Comparison of ENCODE assay signal across 16 mouse cellular contexts in genomic region chr1:192063209-192063946, GRCm38 (mm10). TPM values are rescaled to one million over a fixed set of nuclear protein-coding genes. Genes with fewer than 3 reads are reported as not detected.
DNase-seq lines count a peak whose midpoint lies in the region; ATAC-seq and TF ChIP-seq lines count a peak whose summit lies in the region.
"Had no signal": no experiment of that assay in that cellular context is flagged by ENCODE, and none has a peak within 500 bp of the region (broad histone marks: within the 10 kb centered on the region; RNA-seq: fewer than 3 reads in every experiment).

No protein-coding gene starts in this region.

- no peaks in the 10 kb centered on the region for H3K36me3 ChIP-seq in hindbrain, postnatal 0 days (ENCODE audit: insufficient read depth, low read length)
- no peaks in the 10 kb centered on the region for H3K36me3 ChIP-seq in hindbrain, embryonic 11.5 days (ENCODE audit: control insufficient read depth, insufficient read depth, low read length)
- peaks cover 30% of the 10 kb centered on the region; the same call in 1 of the 2 replicates for H3K36me3 ChIP-seq in lung, postnatal 0 days (ENCODE audit: insufficient read depth, low read length)
- no peaks in the 10 kb centered on the region; a peak in 1 of 4 replicates for H3K36me3 ChIP-seq in MEL (ENCODE audit: control insufficient read depth in 1 of 2, insufficient read depth in 2 of 2, low read length in 2 of 2)

- H3K27ac ChIP-seq in hindbrain, postnatal 0 days = no peak overlapping the region
- H3K27ac ChIP-seq in hindbrain, embryonic 11.5 days (ENCODE audit: low read depth, low read length) = no peak overlapping the region
- H3K27ac ChIP-seq in lung, postnatal 0 days (ENCODE audit: low read length) = no peak overlapping the region
- H3K27ac ChIP-seq in MEL (ENCODE audit: control insufficient read depth, low read depth, low read length) = no peak overlapping the region
- H3K27ac ChIP-seq: embryonic facial prominence, embryonic 12.5 days; liver, embryonic 13.5 days had no signal

- no peak for DNase-seq in hindbrain, postnatal 0 days (ENCODE audit: low spot score)
- no peak for DNase-seq in hindbrain, embryonic 11.5 days (ENCODE audit: low spot score)
- no peak for DNase-seq in lung, postnatal 0 days (ENCODE audit: low spot score)
- no peak for DNase-seq in lung, postnatal 4 days
- DNase-seq in MEL (ENCODE audit: low read depth, low spot score) = no peak
- DNase-seq in naive thymus-derived CD4-positive, alpha-beta T cell, adult 2 months (ENCODE audit: low read depth) = peak; percentile 37
- DNase-seq in thymus, postnatal 14 days = no peak
- DNase-seq: cerebellum, adult 11 months; cerebellum, postnatal 25 days; heart, postnatal 4 days; kidney, postnatal 14 days; liver, embryonic 13.5 days; lung, postnatal 36 days; midbrain, embryonic 14.5 days; right cerebral cortex, postnatal 25 days had no signal

- TF ChIP-seq EP300 in lung, postnatal 0 days (IDR thresholded peaks at IDR 0.05) = no peak
- no peak for TF ChIP-seq EP300 in MEL (IDR thresholded peaks at IDR 0.05; ENCODE audit: low read depth in 1 of 2, low read length in 2 of 2)

- H3K79me2 ChIP-seq in MEL (ENCODE audit: control insufficient read depth, insufficient read depth, low read length, poor library complexity) = no peaks in the 10 kb centered on the region

- peak; percentile 14 for TF ChIP-seq CTCF in hindbrain, postnatal 0 days (IDR thresholded peaks at IDR 0.05; ENCODE audit: low read depth)
- TF ChIP-seq CTCF in lung, postnatal 0 days (IDR thresholded peaks at IDR 0.05) = peak; percentile 52
- TF ChIP-seq CTCF in MEL (IDR thresholded peaks at IDR 0.05 in 2 of 3, conservative IDR thresholded peaks at IDR 0.05 in 1 of 3; ENCODE audit: control insufficient read depth in 1 of 3, insufficient read depth in 1 of 3, low read depth in 2 of 3, low read length in 3 of 3, poor library complexity in 1 of 3, severe bottlenecking in 1 of 3) = peak in 1 of 3 experiments; percentile 31; a peak in 2 of 6 replicates

- peak; percentile 22; the same call in 1 of the 2 replicates for TF ChIP-seq RAD21 in MEL (IDR thresholded peaks at IDR 0.05; ENCODE audit: low read depth, low read length)

- no peaks in the 10 kb centered on the region for H3K9me3 ChIP-seq in hindbrain, postnatal 0 days (ENCODE audit: low read length)
- no peaks in the 10 kb centered on the region for H3K9me3 ChIP-seq in hindbrain, embryonic 11.5 days (ENCODE audit: control insufficient read depth, low read length)
- no peaks in the 10 kb centered on the region for H3K9me3 ChIP-seq in lung, postnatal 0 days (ENCODE audit: low read length)
- no peaks in the 10 kb centered on the region for H3K9me3 ChIP-seq in MEL (replicated peaks; ENCODE audit: insufficient read depth, low read length)

- no peaks in the 10 kb centered on the region for H3K4me1 ChIP-seq in hindbrain, postnatal 0 days (ENCODE audit: insufficient read depth, low read length)
- H3K4me1 ChIP-seq in hindbrain, embryonic 11.5 days (replicated peaks; ENCODE audit: control insufficient read depth, insufficient read depth, low read length) = no peaks in the 10 kb centered on the region
- no peaks in the 10 kb centered on the region for H3K4me1 ChIP-seq in lung, postnatal 0 days (ENCODE audit: insufficient read depth, low read depth, low read length)
- H3K4me1 ChIP-seq in MEL (ENCODE audit: control insufficient read depth in 1 of 2, insufficient read depth in 2 of 2, low read length in 2 of 2) = no peaks in the 10 kb centered on the region
- H3K4me1 ChIP-seq: embryonic facial prominence, embryonic 12.5 days had no signal

- no peak overlapping the region for H3K4me2 ChIP-seq in hindbrain, postnatal 0 days (ENCODE audit: low read depth, low read length)
- no peak overlapping the region for H3K4me2 ChIP-seq in hindbrain, embryonic 11.5 days (replicated peaks; ENCODE audit: low read depth, low read length)
- no peak overlapping the region for H3K4me2 ChIP-seq in lung, postnatal 0 days (replicated peaks; ENCODE audit: low read depth, low read length)
- H3K4me2 ChIP-seq: embryonic facial prominence, embryonic 12.5 days; liver, embryonic 13.5 days had no signal

- H3K9ac ChIP-seq in hindbrain, postnatal 0 days (replicated peaks; ENCODE audit: low read length) = no peak overlapping the region
- H3K9ac ChIP-seq in hindbrain, embryonic 11.5 days (ENCODE audit: low read depth, low read length) = no peak overlapping the region
- H3K9ac ChIP-seq in lung, postnatal 0 days (replicated peaks; ENCODE audit: low read depth) = no peak overlapping the region
- no peak overlapping the region for H3K9ac ChIP-seq in MEL (ENCODE audit: control insufficient read depth, low read depth, low read length, poor library complexity, severe bottlenecking)
- H3K9ac ChIP-seq: embryonic facial prominence, embryonic 12.5 days; liver, embryonic 13.5 days had no signal

- TF ChIP-seq POLR2A in MEL (IDR thresholded peaks at IDR 0.05; ENCODE audit: control insufficient read depth in 1 of 2, insufficient read depth in 1 of 2, low read depth in 1 of 2, low read length in 2 of 2, poor library complexity in 1 of 2) = no peak

- H3K27me3 ChIP-seq in hindbrain, postnatal 0 days (ENCODE audit: insufficient read depth, low read length) = no peaks in the 10 kb centered on the region
- no peaks in the 10 kb centered on the region for H3K27me3 ChIP-seq in hindbrain, embryonic 11.5 days (ENCODE audit: control insufficient read depth, insufficient read depth, low read length)
- no peaks in the 10 kb centered on the region for H3K27me3 ChIP-seq in lung, postnatal 0 days (replicated peaks; ENCODE audit: insufficient read depth, low read length)
- H3K27me3 ChIP-seq in MEL (ENCODE audit: control insufficient read depth in 1 of 2, insufficient read depth in 2 of 2, low read length in 2 of 2) = no peaks in the 10 kb centered on the region
- H3K27me3 ChIP-seq: embryonic facial prominence, embryonic 12.5 days; liver, embryonic 13.5 days had no signal

- no peak overlapping the region for H3K4me3 ChIP-seq in hindbrain, postnatal 0 days (ENCODE audit: low read length)
- no peak overlapping the region for H3K4me3 ChIP-seq in hindbrain, embryonic 11.5 days (ENCODE audit: low read depth, low read length)
- H3K4me3 ChIP-seq in lung, postnatal 0 days (ENCODE audit: low read depth, low read length) = no peak overlapping the region
- no peak overlapping the region for H3K4me3 ChIP-seq in MEL (ENCODE audit: control insufficient read depth in 1 of 2, insufficient read depth in 1 of 2, low read depth in 2 of 2, low read length in 2 of 2)
- H3K4me3 ChIP-seq: embryonic facial prominence, embryonic 12.5 days; liver, embryonic 13.5 days had no signal

- WGBS in hindbrain, postnatal 0 days = 85% methylated on average over 8 of the region's 8 CpGs
- WGBS in hindbrain, embryonic 11.5 days = 91% methylated on average over 8 of the region's 8 CpGs
- 90% methylated on average over 8 of the region's 8 CpGs for WGBS in lung, postnatal 0 days

- ATAC-seq in hindbrain, postnatal 0 days = no peak
- no peak for ATAC-seq in hindbrain, embryonic 11.5 days (ENCODE audit: low FRiP score)
- ATAC-seq in lung, postnatal 0 days = no peak

TF ChIP-seq in MEL, 35 proteins besides CTCF, POLR2A, EP300 and RAD21:
- no peak for TF ChIP-seq SIN3A (IDR thresholded peaks at IDR 0.05; ENCODE audit: low read length)
- TF ChIP-seq ETS1 (IDR thresholded peaks at IDR 0.05; ENCODE audit: low read depth, low read length) = no peak
- TF ChIP-seq SMC3 (IDR thresholded peaks at IDR 0.05; ENCODE audit: low read depth, low read length) = peak; percentile 39
- TF ChIP-seq RCOR1 (IDR thresholded peaks at IDR 0.05; ENCODE audit: low read depth, low read length) = no peak
- no peak for TF ChIP-seq ZMIZ1 (IDR thresholded peaks at IDR 0.05; ENCODE audit: low read depth, low read length)

RNA-seq across cellular contexts. Expression of gene Traf5, which starts 29.0 kb away (rescaled TPM):
- 0.58 and 7.3 TPM in 2 replicates for total RNA-seq in hindbrain, postnatal 0 days (2014; rRNA removed)
- 1.4 and 2.0 TPM in 2 replicates for polyA plus RNA-seq in hindbrain, postnatal 0 days (2015; fragmentation: Nextera tagmentation; extraction: Ambion mirVana)
- polyA plus RNA-seq in hindbrain, embryonic 11.5 days (2014; fragmentation: Nextera tagmentation; extraction: Ambion mirVana) = 4.5 and 5.9 TPM in 2 replicates
- polyA plus RNA-seq in lung, postnatal 0 days (2015; fragmentation: Nextera tagmentation; extraction: Ambion mirVana) = 27.0 and 27.1 TPM in 2 replicates
- 3.5 and 4.0 TPM in 2 replicates for total RNA-seq in MEL (2012; rRNA removed)
- 1 to 10 TPM in 1 of 2 experiments, not detected in 1; 7.3 TPM for polyA plus RNA-seq in MEL (2012; ENCODE audit: insufficient read depth in 1 of 2, insufficient read length in 2 of 2, low read depth in 1 of 2, low replicate concordance in 2 of 2, missing spikeins in 1 of 2)
